Mouse (Mus musculus) right cerebral cortex, adult 2 months (tissue): Measurements from ENCODE around the gene Fads1.
"Not testable (repeated sequence)": the region's sequence is repeated elsewhere in the genome, so short reads cannot be mapped to it uniquely, and the experiment has no call there.

Source experiments
- DNase-seq, 2 experiments: peaks; one replicate each; pipeline ENCODE4 v3.0.0; 2021 to 2022; ENCODE audit warnings: low spot score in 2 of 2

Fads1 gene

DNA sequence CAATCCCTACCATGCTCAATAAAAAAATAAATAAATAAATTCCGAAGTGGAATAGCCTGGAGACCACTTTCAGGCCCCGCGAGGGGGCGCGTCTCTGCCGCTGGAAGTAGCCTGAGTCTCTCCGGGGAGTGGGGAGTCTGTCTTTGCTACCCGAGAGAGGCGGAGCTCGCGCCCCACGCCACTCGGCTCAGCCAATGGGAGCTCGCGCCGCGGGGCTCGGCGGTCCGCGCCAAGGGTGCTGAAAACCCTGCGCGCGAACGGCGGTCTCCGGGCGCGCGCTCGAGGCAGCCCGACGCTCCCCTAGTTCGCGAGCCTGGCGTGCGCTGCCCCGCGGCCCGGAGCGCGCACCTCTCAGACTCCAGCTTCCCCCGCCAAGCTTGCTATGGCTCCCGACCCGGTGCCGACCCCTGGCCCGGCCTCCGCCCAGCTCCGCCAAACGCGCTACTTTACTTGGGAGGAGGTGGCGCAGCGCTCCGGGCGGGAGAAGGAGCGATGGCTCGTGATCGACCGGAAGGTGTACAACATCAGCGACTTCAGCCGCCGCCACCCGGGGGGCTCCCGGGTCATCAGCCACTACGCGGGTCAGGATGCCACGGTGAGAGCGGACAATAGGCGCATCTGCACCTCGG is at the start of gene Fads1:
Gene Fads1, plus strand, starts transcription at position 219 of the 629 bp plus-strand sequence.
- DNase-seq = peak; percentile 94 to 95

DNA sequence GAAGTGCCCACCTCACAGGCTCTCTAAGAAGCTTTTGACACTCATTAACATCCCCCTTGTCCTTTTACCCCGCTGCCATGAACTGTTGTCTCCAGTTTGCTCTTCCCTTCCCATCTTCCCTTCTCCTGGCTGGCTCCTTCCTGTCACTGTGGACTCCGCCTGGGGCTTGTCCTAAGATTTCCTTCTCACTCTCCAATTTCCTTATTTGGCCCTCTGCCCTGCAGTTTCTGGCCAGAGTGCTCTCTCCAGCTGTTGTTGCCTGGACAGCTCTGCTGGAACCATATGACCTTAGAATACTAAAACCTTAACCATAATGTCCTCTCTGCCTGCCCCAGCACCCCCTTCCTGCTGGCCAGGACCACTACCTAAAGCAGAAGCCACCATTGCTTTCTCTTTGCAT is 48.0 kb upstream of the Fads1 start:
- no peak for DNase-seq

DNA sequence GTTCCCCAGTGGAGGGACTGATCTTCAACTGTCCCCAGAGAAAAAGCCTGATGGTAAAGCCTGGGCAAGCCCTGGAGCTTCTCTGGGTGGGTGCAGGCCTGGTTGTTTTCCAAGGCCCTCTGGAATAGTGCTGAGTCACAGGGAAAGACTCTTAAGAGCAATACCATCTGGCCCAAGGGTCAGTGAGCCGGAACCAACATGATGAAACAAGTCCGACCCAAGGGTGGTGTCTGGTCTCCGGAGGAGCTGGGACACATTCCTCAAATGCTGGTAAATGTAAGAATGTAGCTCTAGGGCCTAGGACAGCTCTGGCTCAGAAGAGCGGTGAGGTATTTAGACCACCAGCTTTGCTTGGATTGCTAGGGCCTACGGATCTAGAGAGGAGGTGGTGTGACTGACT is 45.3 kb upstream of the Fads1 start:
- DNase-seq = no peak

DNA sequence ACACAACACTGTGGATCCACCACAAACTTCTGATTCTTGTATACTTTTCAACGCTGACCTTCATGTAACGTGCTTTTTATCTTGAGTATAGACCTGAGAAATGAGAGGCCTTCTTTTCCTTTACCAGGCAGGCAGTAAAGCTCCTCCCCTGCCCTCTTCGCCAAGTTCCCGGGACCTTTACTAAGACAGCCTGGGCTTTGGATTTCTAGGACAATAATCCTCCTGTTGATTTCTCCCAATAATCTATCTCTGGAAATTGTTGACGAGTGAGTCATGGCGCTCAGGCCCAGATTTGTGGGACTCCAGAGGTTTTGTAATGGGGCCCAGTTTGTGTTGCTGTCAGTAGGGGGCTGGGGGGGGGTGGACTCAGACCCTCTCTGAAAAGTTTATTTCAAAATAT is 43.0 kb upstream of the Fads1 start:
- DNase-seq = no peak

- no peak for DNase-seq
Observed at GRCm38 (mm10) chr19:10143667-10144066, 39.0 kb upstream of the Fads1 start.

DNA sequence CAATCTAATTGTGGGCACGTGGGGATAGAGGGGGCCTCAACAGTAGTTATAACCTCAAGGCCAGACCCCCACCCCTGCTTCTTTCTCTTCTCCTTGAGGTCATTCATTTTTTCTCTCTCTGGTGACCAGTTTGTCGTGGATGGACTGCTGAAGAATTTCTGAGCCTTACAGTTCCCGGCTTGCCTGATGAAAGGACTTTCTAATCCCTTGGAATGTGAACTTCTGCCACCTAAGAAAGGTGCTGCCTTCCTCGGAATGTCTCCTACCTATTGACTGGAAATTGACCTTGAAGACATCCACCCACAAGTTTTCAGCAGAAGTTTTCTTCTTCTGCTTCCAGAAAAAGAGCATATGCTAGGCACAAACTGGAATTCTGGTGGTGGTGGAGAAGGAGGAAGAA is 38.2 kb upstream of the Fads1 start:
- DNase-seq = no peak

- DNase-seq = no peak
Observed at GRCm38 (mm10) chr19:10148555-10148954, 34.1 kb upstream of the Fads1 start.

- DNase-seq = no peak
Observed at GRCm38 (mm10) chr19:10149189-10149588, 33.5 kb upstream of the Fads1 start.

DNA sequence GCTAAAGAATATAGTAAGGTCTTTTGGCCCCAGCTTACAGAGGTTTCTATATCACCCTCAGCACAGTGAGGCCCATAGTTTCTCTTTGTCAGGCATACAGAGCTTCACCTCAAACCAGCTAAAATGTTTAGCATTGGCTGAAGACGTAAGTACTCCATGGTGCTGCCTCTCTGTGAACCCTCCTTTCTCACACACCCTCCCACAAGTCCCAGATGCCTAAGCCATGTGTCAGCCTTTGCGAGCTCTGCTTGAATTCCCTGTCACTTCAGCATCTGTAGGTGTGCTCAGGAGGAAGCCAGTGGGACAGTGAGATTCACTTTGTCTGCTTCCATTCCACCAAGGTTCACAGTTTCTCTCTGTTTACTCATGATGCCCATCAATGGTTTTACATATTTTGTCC is 25.0 kb upstream of the Fads1 start:
- DNase-seq = no peak

DNA sequence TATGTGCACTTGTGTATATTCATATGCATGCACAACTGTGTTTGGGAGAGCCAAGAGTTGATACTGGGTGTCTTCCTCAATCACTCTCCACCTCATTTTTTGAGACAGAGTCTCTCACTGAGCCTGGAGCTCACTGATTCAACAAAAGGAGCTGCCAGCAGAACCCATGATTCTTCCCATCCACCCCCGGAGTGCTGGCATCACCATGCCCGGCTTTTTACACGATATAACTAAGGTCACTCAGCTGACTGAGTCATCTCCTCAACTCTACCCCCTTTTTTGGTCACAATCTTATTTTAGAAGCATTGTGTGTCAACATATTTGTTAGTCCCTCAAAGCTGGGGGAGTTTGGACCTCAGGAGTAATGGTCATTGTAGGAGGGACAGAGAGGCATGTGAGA is 18.8 kb upstream of the Fads1 start:
- DNase-seq = no peak

DNA sequence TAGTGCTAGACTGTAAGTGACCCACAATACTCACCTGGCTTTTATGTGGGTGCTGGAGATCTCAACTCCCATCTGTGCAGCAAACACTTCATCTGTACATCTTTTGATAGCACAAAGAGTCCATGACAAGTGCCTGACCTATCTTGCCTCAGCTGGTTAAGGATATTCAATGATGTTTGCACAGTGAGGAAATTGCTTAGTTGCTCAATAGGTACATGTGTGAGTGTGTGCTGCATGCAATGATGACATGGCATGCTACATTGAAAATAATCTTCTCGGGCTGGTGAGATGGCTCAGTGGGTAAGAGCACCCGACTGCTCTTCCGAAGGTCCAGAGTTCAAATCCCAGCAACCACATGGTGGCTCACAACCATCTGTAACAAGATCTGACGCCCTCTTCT is 16.8 kb upstream of the Fads1 start:
- DNase-seq = not testable (repeated sequence)

DNA sequence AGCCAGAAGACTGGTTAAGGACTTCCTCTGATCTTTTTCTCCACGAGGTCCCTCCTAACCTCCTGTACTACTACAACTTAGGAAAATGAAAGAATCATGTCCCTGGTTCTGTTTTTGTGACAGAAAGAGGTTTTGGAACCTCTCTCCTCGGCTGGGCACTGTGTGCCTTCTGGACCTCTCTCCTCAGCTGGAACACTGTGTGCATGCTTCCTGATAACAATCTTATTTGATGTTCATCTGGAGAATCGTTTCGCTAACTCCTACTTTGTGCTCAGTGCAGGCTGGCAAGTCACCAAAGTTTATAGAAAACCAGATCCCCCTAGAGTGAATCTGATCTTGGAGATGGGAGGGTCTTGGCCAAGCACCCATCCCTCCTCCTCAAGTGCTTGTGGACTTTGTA is 15.6 kb upstream of the Fads1 start:
- DNase-seq = no peak

DNA sequence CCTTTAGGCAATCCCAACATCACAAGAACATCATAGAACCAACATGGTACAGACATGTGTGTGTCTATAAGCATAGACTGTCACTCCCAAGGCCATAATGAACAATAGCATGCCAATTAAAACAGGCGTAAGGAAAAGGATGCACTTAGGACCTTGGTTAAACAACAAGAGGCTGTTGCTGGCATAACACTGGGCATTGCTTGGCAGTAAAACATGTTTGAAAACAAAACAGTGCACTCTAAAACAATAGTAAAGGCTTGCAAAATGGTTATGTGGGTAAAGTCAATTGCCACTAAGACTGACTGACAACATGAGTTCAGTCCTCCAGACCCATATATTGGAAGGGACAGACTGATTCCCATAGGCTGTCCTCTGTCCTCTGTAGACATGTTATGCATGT is 14.7 kb upstream of the Fads1 start:
- no peak for DNase-seq

GRCm38 (mm10) chr19:10168441-10168840 is 14.2 kb upstream of the Fads1 start:
- no peak for DNase-seq

- no peak for DNase-seq
Observed at GRCm38 (mm10) chr19:10169179-10169578, 13.5 kb upstream of the Fads1 start.

- not testable (repeated sequence) for DNase-seq
Observed at GRCm38 (mm10) chr19:10169692-10170330, 12.9 kb upstream of the Fads1 start.

DNA sequence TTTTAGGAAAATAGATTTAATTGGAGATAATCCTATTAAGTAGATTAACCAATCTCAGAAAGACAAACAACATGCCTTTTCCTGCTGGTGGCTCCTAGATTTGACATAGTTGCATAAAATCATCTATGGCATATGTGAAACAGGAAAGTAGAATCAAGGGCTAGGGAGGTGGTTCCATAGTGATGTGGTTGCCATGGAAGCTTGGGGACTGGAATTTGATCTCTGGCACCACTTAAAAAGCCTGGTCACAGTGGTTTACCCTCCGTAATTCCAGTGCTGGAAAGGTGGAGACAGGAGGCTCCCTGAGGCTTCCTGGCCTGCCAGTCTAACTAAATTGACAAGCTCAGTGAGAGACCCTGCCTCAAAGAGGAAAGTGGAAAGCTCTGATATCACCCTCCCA is 12.2 kb upstream of the Fads1 start:
- DNase-seq = no peak

GRCm38 (mm10) chr19:10171359-10171758 is 11.3 kb upstream of the Fads1 start:
- no peak for DNase-seq

- peak; percentile 66 to 80 for DNase-seq
Observed at GRCm38 (mm10) chr19:10171846-10172245, 10.8 kb upstream of the Fads1 start.

GRCm38 (mm10) chr19:10173116-10173718 is 9.5 kb upstream of the Fads1 start:
- no peak for DNase-seq

GRCm38 (mm10) chr19:10173844-10174539 is 8.7 kb upstream of the Fads1 start:
- DNase-seq = no peak

- DNase-seq = no peak
Observed at GRCm38 (mm10) chr19:10174956-10175355, 7.7 kb upstream of the Fads1 start.

DNA sequence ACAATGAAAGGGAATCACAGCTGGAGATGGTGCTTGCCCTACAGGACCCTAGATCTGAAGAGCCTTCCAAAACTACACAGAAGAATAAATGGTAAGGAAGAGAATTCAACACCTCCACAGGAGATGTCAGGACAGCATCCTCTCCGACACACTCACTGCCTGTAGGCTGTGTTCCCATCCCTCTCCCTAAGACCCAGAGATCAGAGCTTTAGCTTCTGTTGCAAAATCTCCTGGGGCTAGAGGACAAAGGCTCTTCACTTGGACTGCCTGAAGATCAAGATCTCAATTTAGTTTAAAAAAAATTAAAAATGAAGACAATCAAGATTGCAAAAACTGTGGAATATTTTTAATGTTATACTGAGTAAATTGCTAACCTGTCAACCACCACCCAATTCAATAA is 6.2 kb upstream of the Fads1 start:
- DNase-seq = no peak
